Mouse (Mus musculus): Measurements from ENCODE around the gene Elmo1.

The Elmo1 gene

GRCm38 (mm10) chr13:20147736-20148135, 57.3 kb downstream of the Elmo1 start:
- in situ Hi-C loops (cut with MboI, MseI), result loop anchor here in 1 of 2 experiments (5.0 kb wide), 1 partner anchor 35 kb away; no protein-coding TSS in a partner anchor

- in situ Hi-C loops (cut with MboI, MseI), result no loop called here
Observed at GRCm38 (mm10) chr13:20150130-20150835, 59.9 kb downstream of the Elmo1 start.

- in situ Hi-C loops (cut with MboI, MseI), result no loop called here
Observed at GRCm38 (mm10) chr13:20151302-20151978, 61.0 kb downstream of the Elmo1 start.

GRCm38 (mm10) chr13:20157059-20157458, 66.7 kb downstream of the Elmo1 start:
- in situ Hi-C loops (cut with MboI, MseI), result no loop called here

DNA sequence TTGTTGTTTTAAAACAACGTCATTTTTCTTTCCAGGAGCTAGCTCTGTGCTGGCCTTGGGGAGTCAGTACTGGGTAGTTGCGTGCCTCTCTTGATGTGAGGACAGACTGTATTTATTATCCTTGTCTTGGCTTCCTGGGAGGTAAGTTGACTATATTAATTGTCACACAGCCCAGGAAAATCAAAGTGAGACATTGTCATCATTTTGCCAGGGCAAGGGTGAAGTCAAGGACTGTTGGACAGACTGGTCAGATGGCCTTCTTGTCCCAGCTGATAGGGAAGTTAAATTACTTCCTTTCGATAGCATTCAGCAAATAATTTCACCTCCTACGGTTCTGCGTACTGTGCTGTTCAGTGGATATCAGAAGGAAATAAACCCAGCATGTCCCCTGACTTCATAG, 67.1 kb downstream of the Elmo1 start:
- in situ Hi-C loops (cut with MboI, MseI), result no loop called here

DNA sequence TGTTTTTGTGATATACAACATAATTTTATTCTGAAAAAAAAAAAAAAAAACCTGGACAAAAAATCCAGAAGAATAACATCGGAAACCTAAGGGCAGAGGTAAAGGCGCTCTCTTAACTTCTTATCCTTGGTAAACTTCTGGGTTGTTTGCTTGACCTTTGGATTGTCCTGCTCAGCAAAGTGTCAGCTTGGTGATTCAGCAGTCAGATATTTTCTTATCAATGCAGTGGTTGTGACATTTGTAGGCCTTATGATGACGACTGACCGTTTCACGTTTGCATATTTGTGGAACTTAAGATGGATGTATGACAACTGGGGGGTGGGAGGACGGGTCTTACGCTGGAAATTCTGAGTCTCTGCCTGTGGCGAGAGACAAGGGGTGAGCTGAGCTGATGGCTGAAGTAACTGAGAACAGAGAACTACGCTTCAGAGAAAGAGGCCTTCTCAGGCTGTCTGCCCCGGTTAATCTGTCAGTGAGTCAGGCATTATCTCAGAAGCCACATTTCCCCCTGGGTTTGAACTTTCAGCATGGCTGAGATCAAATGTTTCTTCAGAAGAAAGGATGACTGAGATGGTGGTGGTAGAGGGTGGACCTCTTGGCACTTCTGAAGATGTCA, 73.1 kb downstream of the Elmo1 start:
- in situ Hi-C loops (cut with MboI, MseI), result no loop called here

GRCm38 (mm10) chr13:20164837-20165236, 74.4 kb downstream of the Elmo1 start:
- in situ Hi-C loops (cut with MboI, MseI), result no loop called here

GRCm38 (mm10) chr13:20173987-20174654, 83.7 kb downstream of the Elmo1 start:
- in situ Hi-C loops (cut with MboI, MseI), result loop anchor here in 1 of 2 experiments (5.0 kb wide), 1 partner anchor 37 kb away; no protein-coding TSS in a partner anchor

GRCm38 (mm10) chr13:20174655-20175280, 84.4 kb downstream of the Elmo1 start:
- in situ Hi-C loops (cut with MboI, MseI), result loop anchor here in 1 of 2 experiments (5.0 kb wide), 1 partner anchor 37 kb away; no protein-coding TSS in a partner anchor

DNA sequence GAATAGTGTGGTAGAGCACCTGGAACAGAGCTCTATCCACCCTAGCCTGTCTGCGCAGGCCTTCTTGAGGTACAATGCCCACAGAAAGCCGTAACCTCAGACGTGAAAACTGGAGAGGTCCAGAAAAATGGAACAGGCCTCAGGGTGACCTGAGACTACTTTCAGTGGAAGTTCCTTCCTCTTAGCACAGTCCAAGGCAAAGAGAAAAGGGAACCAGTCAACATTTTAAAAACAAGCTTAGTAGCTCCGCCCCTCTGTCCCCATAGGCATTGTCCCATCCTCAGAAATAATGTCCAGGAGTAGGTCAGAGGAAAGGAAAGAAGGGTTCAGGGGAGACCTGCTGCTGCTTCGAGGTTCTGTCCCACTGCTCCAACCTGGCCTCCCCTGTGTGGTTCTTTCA, 90.3 kb downstream of the Elmo1 start:
- in situ Hi-C loops (cut with MboI, MseI), result loop anchor here (5.0 to 10.0 kb wide), 5 partner anchors 33 to 133 kb away; partner anchors contain the start of gene Elmo1 (in 2 of the 2)

DNA sequence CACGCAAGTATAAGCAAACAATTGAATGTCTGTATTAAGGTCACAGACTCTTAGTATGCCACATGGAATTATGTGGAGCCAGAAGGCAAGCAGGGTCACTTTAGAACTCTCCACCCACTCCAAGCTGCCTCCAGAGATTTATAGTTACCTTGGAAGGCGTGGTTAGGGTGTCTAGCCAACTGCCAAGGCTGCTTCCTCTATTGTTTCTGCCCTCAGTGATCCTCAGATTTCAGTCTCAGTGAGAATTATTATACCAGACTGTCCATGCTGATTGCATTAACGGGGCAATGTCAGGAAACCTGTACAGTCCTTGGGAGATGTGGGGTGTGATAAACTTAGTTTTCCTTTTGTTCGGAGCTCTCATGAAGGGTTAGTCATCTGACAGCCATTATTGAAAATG, 90.9 kb downstream of the Elmo1 start:
- in situ Hi-C loops (cut with MboI, MseI), result loop anchor here (5.0 to 10.0 kb wide), 5 partner anchors 34 to 134 kb away; partner anchors contain the start of gene Elmo1 (in 2 of the 2)

DNA sequence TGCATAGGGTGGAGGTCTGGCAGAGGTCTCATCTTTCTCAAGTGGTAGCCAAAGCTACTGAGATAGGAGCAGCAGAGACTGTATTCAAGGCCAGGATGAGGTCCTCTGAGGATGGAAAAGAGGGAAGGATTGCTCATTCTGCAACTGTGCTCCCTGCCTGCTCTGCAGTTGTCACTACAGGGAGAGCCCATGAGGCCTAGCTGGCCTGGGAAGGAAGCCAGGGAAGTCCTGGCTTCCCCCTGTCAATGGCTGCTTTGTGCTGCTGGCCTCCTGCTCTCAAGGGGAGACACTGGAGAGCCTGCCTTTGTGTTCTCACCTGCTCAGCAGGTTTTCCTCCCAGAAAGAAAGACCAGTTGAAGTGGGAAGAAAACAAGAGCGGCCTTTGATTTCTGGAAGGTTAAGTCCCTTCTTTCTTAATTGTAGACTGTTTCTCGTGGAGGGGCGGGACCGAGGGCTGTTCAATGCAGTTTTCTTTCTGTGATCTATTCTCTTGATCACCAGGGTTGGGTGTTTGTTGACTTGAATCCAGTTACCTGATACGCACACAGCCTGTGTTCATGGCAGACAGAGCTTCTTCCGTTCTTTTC, 91.9 kb downstream of the Elmo1 start:
- in situ Hi-C loops (cut with MboI, MseI), result loop anchor here (5.0 to 10.0 kb wide), 5 partner anchors 35 to 135 kb away; partner anchors contain the start of gene Elmo1 (in 2 of the 2)

DNA sequence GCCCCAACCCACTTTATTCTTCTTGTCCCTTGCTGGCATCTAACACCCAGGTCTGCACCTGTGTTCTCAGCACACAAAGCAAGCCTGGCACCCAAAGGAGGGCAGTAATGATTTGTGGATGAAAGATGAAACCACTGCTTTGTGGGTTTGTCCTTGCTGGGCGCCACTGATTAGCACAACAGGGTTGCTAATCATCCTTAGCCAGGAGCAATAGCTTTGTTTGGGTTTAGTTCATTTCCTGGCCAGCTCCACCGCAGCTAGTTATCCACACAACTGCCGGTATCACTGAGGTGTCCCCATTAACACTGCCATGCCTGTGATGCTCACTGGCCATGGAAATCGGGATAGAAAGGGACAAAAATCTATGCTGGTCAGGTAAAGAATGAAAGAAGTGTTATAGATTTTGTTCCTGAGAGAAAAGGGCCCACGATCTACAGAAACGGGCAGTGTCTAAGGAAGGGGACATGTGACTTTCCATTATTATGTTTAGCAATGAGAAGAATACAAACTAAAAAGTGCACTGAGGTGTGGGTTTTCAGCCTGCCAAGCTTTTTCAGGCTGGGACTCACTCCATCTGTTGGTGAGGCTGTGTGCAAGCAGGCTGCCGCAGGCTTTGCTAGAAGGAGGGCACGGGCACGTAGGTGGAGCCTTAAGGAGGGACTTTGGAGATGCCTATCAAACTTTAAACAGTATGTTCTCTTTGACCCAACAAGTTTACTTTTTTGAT, 93.3 kb downstream of the Elmo1 start:
- in situ Hi-C loops (cut with MboI, MseI), result loop anchor here (5.0 to 10.0 kb wide), 5 partner anchors 36 to 136 kb away; partner anchors contain the start of gene Elmo1 (in 2 of the 2)

- in situ Hi-C loops (cut with MboI, MseI), result loop anchor here (5.0 to 10.0 kb wide), 5 partner anchors 37 to 137 kb away; partner anchors contain the start of gene Elmo1 (in 2 of the 2)
Observed at GRCm38 (mm10) chr13:20184239-20185033, 94.0 kb downstream of the Elmo1 start.

DNA sequence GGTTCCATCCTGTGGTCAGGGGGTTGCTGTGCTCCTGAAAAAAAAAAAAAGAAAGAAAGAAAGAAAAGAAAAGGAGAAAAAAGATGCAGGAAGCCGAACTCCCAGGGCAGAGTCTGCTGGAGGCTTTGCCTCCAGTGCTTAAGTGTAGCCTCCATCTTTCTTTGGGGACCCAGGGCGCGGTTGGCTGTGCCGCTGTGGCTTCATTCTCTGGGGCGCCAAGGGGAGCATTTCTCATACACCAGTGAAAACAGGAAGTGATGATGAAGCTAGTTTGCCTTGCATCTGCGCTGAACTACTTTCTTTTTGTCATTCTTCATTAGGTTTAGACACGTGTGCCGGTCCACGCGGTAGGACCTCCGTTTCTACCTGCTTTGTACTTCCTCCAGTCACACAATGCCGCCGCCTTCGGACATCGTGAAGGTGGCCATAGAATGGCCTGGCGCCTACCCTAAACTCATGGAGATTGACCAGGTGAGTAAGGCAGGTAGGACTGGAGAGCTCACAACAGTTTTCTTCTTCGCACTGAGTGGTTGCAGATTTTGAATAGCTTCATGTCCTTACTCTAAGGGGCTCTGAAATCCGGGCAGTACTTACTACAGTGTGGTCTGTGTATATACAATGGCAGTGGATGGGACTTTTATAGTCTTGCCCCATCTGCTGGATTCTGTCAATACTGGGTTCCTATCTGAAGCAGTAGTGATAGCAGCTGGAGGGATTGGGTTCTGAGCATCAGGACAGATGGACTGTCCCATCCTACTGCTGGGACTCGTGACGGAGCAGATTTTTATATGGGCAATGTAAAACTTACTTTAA, 94.8 kb downstream of the Elmo1 start:
- in situ Hi-C loops (cut with MboI, MseI), result loop anchor here in 1 of 2 experiments (10.0 kb wide), 1 partner anchor 90 kb away; the partner anchor contains the start of gene Elmo1

DNA sequence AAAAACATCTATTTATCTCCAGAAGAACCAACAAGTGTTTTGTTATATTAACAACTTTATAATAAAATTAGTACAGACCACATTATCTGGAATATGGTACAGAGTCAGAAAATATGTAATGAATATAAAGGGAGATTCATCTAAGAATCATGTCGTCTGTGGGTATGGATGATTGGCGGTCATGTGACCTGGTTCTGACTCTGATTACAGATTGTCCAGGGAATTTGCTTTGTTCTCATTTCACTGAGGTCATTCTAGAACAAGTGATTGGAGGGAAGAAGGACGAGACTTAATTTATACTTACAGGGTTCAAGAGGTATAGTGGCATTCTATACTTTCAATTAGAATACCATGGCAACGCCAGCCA, 95.4 kb downstream of the Elmo1 start:
- in situ Hi-C loops (cut with MboI, MseI), result loop anchor here in 1 of 2 experiments (10.0 kb wide), 1 partner anchor 91 kb away; the partner anchor contains the start of gene Elmo1

DNA sequence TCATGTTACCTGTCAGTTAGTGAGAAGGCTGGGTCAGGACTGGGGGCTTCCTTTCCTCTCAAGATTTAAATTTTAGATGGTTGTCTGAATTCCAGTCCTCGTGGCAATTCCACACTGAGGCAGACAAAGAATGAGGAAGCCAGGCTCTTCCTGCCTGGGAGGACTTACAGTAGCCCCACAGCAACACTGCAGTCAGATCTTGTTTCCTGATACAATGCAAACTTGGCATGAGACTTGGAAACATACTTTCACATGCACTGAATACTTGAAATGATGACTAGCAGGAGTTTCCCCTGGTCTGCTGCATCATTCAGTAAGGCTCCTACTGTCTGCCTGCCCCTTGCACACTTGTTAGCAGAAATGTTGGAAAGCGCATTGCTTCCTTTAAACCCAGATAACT, 97.3 kb downstream of the Elmo1 start:
- in situ Hi-C loops (cut with MboI, MseI), result loop anchor here in 1 of 2 experiments (10.0 kb wide), 1 partner anchor 93 kb away; the partner anchor contains the start of gene Elmo1
